Mouse (Mus musculus): ENCODE results near the gene Frs3.
A peak's percentile ranks its signal among the peaks of the same experiment; 100 is the strongest.
"Not testable (repeated sequence)": the region's sequence is repeated elsewhere in the genome, so short reads cannot be mapped to it uniquely, and the experiment has no call there.

Gene Frs3

DNA sequence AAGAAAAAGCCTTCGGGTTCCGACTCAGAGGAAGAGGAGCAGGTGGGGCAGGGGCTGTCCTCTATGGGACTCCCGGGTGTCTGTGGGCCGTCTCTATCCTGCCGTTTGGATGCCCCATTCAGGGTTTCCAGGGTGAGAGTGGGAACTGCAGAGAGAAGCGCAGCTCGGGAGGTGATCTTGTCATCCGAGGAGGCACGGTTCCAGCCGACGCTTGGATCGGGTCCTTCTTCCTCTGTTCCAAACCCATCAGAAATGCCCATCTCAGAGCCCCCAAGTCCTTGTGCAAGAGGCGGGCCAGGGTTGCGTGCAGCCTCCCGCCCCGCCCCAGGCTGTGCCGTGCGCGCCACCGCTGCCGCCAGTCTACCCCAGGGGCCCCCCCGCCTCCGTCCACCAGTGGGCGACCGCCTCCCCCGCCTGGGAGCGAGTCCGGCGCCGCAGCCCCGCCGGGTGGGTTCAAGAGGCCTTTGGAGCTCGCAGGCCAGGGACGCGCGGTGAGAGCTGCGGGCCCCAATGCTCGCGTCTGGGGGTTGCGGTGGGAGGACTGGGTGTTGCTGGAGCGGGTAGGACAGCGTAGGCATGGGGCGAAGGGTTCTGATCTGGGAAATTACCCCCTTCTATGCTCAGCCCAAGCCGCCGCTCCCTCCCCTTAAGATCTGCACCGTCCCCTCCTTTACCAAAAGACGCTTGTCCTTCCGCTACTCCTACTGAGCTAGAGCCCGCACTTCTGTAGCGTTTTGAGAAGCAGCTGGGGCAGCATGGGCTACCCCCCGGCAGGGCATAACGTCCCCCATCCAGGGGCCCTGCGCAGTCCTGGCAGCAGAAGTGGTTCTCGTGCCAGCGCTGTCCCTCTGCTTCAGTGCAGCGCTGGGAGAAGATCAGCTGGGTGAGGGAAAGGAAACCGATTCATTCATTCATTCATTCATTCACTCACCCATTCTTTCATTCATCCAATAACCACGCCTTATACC lies at the start of gene Frs3:
Gene Frs3 (plus strand): TSS at position 423 of the 968 bp plus-strand sequence.
- DNase-seq (ENCODE audit: low read depth, low spot score) = peak; percentile 66

DNA sequence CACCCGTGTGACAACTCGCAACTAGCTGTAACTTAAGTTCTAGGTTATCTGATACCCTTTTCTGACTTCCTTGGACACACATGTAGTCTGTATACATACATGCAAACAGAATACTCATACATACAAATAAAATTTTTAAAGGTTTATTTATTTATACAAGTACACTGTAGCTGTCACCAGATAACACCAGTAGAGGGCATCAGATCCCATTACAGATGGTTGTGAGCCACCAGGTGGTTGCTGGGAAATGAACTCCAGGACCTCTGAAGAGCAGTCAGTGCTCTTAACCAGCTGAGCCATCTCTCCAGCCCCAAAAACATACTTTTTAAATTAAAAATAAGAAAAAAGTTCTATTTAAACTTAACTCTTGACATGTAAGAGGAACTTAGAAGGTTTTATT lies 45.8 kb upstream of the Frs3 start:
- peak; percentile 23 for DNase-seq (ENCODE audit: low read depth, low spot score)

DNA sequence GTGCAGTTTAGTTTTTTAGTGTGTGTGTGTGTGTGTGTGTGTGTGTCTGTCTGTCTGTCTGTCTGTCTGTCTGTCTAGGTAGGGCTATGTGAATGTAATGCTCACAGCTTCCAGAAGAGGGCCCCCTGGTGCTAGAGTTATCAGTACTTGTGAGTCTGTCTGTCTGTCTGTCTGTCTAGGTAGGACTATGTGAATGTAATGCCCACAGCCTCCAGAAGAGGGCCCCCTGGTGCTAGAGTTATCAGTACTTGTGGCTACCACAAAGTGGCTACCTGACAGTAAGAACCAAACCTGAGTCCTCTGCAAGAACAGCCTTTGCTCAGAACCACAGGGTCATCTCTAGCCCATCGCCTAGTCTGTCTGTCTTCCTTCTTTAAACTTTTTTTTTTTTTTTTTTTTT lies 42.1 kb upstream of the Frs3 start:
- peak; percentile 77 for DNase-seq (ENCODE audit: low read depth, low spot score)

DNA sequence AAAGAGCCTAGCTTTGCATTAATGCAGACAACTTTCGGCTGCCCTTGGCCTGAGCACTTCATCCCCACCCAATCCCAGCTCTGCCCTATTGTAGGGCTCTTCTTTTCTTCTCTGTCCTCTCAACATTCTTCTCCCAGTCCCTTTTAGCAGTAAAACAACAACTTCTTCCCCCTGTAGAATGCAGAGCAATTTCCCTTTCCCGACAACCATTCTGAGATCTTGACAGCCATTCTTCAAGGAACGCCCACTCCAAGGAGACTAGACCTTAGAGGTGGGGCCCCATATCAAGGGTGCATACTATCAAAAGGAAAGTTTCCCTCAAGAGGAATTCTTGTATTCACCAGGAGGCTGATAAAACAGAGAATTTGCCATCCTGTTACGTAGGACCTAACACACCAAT lies 39.9 kb upstream of the Frs3 start:
- no peak for DNase-seq (ENCODE audit: low read depth, low spot score)

DNA sequence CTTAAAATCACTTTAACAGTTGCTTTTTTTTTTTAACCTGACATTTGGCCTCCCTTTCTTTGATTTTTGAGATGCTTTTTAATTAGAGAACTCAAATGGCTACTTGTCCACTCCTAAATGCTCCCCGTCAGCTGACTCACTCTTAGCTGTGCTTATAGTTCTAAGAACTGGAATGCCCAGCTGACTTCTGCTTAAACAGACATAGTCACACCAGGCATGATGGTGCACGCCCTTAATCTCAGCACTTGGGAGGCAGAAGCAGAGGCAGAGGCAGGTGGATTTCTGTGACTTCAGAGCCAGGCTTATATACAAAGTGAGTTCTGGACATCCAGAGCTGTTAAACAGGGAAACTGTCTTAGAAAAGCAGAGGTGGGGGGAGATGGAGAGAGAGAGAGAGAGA lies 36.9 kb upstream of the Frs3 start:
- DNase-seq (ENCODE audit: low read depth, low spot score) = no peak

DNA sequence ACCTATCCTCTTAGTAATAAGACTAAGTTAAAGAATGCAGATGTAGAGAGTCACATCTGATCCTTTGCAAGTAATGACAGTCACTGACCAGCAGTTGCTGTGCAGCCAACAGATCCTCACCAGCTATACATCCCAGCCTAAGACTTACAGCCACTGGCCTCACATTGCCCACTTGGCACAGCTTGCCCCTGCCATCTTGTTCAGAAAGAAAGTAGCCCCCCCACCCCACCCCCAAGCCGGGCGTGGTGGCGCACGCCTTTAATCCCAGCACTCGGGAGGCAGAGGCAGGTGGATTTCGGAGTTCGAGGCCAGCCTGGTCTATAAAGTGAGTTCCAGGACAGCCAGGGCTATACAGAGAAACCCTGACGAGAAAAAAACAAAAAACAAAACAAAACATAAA lies 34.5 kb upstream of the Frs3 start:
- not testable (repeated sequence) for DNase-seq (ENCODE audit: low read depth, low spot score)

DNA sequence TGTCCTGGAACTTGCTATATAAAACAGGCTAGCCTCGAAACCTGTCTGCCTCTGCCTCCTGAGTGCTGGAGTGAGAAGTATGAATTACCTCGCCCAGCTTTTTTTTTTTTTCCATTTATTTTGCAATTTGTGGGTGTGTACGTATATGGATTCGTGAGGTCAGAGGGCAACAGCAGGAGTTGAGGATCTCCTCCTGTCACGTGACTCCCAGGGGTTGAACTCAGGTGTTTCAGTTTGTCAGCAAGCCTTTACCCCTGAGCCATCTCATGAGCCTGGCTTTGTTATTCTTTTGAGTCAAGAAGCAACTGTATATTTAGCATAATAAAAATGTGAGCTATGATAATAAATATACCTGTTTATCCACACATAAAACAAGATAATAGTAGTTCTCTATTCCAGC lies 33.1 kb upstream of the Frs3 start:
- DNase-seq (ENCODE audit: low read depth, low spot score) = no peak

DNA sequence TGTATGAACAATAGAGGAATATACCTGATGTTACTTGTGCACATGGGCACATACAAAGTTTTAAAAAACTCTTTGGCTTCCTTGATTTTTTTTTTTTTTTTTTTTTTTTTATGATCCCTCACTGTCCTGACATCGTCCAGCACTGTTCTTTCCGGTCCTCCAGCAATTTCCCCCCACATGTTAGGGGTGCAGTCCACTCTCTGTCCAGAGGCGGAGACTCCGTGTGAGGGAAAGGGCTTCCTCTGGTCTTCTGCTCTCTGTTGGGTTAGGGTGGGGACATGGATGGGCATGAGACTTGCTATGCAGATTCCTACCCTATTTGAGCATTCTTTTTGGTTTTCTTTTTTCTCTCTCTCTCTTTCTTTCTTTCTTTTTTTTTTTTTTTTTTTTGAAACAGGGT lies 30.9 kb upstream of the Frs3 start:
- no peak for DNase-seq (ENCODE audit: low read depth, low spot score)

DNA sequence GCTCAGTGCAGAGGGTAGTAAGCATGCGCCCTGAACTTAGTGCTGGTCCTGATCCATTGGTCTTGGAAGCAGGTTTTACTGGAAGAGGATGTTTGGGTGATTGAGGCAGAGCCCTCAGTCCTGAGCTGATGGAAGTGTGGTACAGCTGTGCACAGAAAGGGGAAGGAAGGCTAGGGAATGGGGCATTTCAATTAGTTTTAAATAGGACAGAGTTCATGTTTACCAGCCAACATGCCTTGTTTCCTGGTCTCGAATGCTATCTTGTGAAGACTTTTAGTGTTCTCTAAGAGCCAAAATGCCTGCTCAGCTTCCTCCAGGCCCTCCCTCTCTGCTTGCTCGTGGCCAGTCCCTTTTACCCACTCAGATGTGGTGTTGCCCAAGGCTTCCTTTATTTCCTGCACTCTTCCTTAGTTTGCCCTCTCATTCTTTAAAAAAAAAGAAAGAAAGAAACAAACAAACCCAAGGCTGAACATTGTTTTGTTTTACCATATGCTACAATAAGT lies 30.0 kb upstream of the Frs3 start:
- DNase-seq (ENCODE audit: low read depth, low spot score) = no peak

DNA sequence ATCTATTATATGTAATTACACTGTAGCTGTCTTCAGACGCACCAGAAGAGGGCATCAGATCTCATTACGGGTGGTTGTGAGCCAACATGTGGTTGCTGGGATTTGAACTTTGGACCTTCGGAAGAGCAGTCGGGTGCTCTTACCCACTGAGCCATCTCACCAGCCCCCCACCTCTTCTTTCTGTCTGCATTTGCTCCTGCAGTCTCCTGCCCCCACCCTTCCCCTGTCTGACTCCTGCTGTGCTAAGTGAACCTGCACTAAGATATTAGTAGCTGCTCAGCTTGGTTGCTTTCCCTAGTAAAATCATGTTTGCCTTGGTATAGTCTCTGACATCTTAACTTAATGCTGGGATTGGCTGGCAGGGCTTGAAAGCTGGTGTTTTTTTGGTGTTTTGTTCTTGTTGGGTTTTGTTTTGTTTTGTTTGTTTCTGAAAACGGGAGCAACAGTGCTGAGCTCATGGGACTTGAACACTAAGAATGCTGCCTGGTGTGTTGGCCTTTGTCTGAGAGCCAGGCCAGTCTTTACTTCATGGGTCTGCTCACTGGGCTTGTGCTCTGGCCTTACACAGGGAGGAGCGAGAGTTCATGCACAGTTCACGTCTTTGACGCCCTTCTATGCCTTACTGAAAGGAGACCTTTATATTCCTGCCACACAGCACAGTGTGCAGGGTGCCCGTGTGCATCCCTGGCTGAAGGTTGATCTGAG lies 25.7 kb upstream of the Frs3 start:
- no peak for DNase-seq (ENCODE audit: low read depth, low spot score)

DNA sequence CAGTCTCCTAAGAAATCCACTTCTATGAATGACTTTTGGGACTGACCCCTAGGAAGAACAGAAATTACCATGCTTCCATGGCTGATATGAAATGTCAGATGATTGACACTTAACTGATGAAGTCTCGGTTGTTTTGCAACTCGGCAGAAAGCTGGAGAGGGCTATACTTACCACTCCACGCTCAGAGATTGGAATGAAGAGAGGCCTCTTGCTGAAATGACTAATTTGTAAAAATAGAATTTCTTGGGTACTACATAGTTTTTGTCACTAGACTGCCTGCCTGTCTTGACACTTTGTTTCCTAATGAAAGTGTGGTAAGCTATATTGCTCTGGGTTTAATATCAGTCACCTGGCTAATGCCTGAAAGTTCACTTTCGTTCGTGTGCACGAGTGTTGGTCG lies 24.4 kb upstream of the Frs3 start:
- DNase-seq (ENCODE audit: low read depth, low spot score) = no peak

DNA sequence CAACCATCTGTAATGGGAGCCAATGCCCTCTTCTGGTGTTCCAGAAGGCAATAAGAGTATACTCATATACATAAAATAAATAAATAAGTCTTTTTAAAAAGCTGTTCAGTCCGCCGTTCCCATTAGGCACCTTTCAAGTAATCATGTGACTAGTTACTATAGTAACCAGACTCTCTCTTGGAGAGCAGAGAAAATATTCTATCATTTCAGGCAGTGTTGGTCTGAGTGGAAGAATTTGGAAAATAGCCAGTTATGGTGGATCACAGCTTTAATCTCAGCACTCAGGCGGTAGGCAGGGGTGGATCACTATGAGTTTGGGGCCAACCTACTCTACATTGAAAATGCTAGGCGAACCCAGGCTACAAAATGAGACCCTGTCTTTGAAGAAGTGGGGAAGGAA lies 19.7 kb upstream of the Frs3 start:
- DNase-seq (ENCODE audit: low read depth, low spot score) = no peak

DNA sequence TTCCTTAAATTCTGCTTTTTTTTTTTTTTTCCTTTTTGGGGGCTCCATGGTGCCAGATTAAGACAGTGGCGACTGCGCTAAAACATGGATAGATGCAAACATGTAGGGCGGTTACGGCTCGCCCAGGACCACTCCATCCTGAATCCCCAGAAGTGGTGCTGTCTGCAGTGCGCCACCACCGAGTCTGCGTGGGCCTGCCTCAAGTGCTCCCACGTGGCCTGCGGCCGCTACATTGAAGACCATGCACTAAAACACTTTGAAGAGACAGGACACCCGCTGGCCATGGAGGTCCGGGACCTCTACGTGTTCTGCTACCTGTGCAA lies 16.9 kb upstream of the Frs3 start:
- no peak for DNase-seq (ENCODE audit: low read depth, low spot score)

DNA sequence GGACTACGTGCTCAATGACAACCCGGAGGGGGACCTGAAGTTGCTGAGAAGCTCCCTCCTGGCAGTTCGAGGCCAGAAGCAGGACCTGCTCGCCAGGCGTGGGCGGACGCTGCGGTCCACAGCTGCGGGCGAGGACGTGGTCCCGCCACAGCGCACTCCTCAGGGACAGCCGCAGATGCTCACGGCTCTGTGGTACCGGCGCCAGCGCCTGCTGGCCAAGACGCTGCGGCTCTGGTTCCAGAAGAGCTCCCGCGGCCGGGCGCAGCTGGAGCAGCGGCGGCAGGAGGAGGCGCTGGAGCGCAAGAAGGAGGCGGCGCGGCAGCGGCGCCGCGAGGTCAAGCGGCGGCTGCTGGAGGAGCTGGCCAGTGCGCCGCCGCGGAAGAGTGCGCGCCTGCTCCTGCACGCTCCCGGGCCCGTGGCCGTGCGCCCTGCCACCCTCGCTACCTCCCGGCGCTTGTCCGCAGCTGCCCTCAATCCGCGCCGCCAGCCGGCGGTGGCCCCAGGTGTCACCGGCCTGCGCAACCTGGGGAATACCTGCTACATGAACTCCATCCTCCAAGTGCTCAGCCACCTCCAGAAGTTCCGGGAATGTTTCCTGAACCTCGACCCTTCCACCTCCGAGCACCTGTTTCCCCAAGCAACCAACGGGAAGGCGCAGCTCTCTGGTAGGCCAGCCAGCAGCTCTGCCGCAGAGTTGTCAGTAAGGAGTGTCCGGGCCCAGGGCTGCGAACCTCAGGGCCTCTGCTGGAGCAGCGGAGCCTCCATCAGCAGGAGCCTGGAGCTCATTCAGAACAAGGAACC lies 16.3 kb upstream of the Frs3 start:
- DNase-seq (ENCODE audit: low read depth, low spot score) = no peak

DNA sequence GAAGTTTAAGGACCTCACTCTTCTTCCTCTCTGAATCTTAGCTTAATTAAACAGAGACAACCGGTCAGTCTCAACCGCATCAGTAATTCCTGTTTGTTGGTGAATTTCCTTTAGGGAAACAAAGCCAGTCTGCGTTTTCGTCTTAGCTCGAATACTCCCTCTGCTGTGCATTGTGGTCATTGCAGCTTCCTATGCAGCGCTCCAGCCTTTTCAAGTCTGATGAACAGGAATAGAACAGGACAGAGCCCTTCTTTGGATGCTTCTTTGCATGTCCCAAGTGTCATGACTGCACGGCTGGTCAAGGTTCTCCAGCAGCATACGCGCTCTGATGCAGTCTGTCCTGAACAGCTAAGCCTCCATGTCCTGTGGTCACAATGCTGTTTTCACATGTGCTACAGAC lies 12.2 kb upstream of the Frs3 start:
- peak; percentile 76 for DNase-seq (ENCODE audit: low read depth, low spot score)

DNA sequence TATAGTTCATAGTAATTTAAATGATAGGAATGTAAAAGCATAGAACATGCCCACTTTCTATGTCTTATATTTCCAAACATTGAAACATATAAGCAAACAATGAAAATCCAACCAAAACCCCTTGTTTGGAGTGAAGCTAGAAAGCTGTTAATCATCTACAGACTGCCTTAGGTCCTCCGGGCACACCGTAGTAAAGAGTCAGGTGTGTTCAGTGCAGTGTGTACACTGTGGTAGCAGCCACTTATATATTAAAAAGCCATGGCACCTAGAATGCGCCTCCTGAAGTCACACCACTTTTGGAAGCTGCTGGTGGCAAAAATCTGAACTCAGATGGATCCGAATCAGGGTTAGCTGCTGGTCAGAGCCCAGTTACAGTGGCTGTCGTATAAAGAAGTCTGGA lies 10.6 kb upstream of the Frs3 start:
- DNase-seq (ENCODE audit: low read depth, low spot score) = no peak

DNA sequence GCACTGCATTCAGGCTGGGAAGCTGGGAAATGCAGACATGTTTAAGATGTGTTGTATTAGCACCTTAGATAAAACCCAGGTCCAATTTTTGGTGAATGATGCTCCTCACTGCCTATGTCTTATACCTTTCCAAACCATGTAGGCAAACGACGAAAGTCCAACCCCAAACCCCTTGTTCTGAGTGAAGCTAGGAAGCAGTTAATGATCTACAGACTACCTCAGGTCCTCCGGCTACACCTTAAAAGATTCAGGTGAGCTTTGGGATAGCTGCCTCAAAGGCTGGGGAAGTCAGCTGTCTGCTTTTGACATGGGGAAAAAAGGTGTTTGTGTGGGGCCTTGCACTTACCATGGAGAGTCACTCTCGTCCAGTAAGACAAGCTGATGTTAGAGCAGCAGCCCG lies 10.1 kb upstream of the Frs3 start:
- no peak for DNase-seq (ENCODE audit: low read depth, low spot score)

DNA sequence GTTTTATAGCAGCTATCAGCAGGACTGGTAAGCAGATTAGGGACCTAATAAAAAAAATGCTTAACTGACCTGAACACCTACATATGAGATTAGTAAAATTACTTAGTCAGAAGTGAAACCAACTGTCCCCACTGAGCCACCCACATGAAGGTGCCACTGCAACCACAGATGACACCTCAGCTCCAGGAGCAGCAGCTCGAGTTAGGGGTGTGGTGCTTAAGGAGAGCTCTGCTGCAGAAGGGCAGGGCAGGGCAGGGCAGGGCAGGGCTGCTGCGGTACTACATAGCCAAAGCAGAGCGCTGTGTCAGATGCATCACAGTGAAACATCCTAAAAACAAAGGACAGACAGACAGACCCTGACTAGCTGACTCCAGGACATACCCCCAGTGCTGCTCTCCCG lies 6.0 kb upstream of the Frs3 start:
- DNase-seq (ENCODE audit: low read depth, low spot score) = peak; percentile 24

DNA sequence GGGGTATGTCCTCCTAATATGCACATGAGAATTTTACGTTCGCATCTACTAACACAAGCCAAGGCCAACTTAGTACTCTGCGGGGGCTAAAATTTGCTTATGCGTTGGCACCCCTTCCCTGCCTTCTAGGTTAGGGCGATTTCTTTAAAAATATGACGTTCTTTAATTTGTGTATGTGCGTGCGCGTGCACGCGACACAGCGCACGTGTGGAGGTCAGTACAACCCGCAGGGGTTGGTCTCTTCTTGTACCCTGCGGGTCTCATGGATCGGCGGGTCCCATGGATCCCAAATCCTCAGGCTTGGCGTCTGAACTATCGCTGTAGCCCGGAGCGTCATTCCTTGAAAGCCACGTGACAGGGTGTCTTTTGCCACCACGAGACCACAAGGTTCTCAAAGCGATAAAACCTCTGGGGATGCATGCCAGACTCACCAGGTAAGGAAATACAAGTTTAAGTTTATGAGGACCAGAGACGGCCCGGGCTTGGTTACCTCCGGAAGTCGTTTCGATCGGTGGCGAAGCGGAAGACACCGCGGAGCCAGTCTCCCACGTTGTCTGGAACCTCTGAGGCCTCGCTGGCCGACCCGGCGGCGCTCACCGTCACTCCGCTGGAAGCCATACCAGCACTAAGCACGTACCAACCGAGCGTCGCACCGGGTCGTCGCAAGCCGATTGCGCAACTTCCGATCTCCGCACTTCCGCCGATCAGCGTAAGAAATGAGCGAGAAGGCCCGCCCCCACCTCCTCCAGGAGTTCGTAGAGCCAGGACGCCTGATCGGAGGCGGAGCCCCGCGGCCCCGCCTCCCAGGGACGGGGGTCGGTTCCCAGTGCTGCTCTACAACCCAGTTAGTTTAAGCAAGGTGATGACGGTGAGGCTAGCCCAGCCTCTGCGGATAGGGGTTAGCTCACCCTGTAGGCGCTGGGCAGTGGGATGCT lies 1.2 kb upstream of the Frs3 start:
- DNase-seq (ENCODE audit: low read depth, low spot score) = peak; percentile 98

DNA sequence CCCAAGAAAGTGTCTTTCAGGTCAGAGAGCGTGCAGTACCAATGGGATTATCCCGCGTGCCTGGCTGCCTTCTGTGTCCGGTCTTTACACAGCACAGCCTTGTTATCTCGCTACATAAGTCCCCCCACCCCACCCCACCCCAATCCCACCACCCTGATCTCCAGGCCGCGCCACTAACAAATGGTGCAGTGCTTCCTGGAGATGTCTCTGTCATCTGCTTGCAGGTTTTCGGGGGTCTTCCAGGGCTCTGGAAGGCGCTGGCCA lies 554 bp upstream of the Frs3 start, which contains the start of gene Tomm6:
Gene Tomm6 (minus strand): TSS at position 43 of the 264 bp plus-strand sequence.
- DNase-seq (ENCODE audit: low read depth, low spot score) = no peak

DNA sequence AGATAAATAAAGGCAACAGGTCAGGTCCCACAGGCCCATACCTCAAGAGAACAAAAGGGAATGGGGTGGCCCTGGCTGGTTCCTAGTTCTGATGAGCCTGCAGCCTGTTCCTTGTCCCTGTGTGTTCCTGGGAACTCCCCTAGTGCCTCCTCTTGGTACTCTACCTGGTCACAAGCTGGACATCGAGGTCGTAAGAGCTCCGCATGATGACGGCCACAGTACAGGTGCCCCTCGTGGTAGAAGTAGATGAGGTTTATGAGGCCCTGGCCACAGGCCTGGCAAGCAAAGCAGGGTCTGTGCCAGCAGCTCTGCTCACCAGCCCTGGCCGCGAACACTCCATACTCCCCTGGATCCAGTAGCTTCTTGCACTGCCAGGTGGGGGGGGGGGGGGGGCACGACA lies 1.1 kb downstream of the Frs3 start:
- DNase-seq (ENCODE audit: low read depth, low spot score) = no peak
